Comparison of ENCODE assay signal across 9 mouse cellular contexts in genomic region chr9:87740667-87741066, GRCm38 (mm10). TPM values are rescaled to one million over a fixed set of nuclear protein-coding genes. Genes with fewer than 3 reads are reported as not detected.
DNase-seq lines count a peak whose midpoint lies in the region; ATAC-seq lines count a peak whose summit lies in the region.
"Had no signal": no experiment of that assay in that cellular context is flagged by ENCODE, and none has a peak within 500 bp of the region (broad histone marks: within the 10 kb centered on the region; RNA-seq: fewer than 3 reads in every experiment).

No protein-coding gene starts in this region.

- H3K4me3 ChIP-seq in forebrain, embryonic 11.5 days (ENCODE audit: low read depth, low read length), result peak overlapping the region; percentile 13; the same call in 1 of the 2 replicates
- no peak overlapping the region for H3K4me3 ChIP-seq in limb, embryonic 11.5 days (ENCODE audit: low read depth, low read length)
- peak overlapping the region; percentile 16; the same call in 1 of the 2 replicates for H3K4me3 ChIP-seq in midbrain, embryonic 14.5 days (replicated peaks; ENCODE audit: low read depth, low read length)

- H3K36me3 ChIP-seq in forebrain, embryonic 11.5 days (ENCODE audit: control insufficient read depth, insufficient read depth, low read length), result no peaks in the 10 kb centered on the region
- no peaks in the 10 kb centered on the region for H3K36me3 ChIP-seq in limb, embryonic 11.5 days (ENCODE audit: control insufficient read depth, insufficient read depth, low read length)
- H3K36me3 ChIP-seq in midbrain, embryonic 14.5 days (ENCODE audit: control insufficient read depth, insufficient read depth, low read length), result no peaks in the 10 kb centered on the region
- H3K36me3 ChIP-seq: G1E had no signal

- DNase-seq in heart, adult 11 months, result peak; percentile 95
- DNase-seq in heart, adult 8-10 months (ENCODE audit: low spot score), result no peak
- peak; percentile 11 for DNase-seq in adrenal gland, adult 8-10 months
- DNase-seq in forebrain, embryonic 11.5 days (ENCODE audit: low spot score), result peak; percentile 89
- peak; percentile 90 for DNase-seq in limb, embryonic 11.5 days (ENCODE audit: low spot score)
- DNase-seq in midbrain, embryonic 14.5 days, result peak; percentile 80
- no peak for DNase-seq in T-cell, adult 2 months (ENCODE audit: low spot score)

- under 1% methylated on average over 11 of the region's 11 CpGs for WGBS in forebrain, embryonic 11.5 days
- whole genome bisulfite sequencing in limb, embryonic 11.5 days, result 3% methylated on average over 11 of the region's 11 CpGs
- WGBS in midbrain, embryonic 14.5 days, result 2% methylated on average over 11 of the region's 11 CpGs

- H3K27ac ChIP-seq in forebrain, embryonic 11.5 days (ENCODE audit: low read depth, low read length), result no peak overlapping the region
- H3K27ac ChIP-seq in limb, embryonic 11.5 days (replicated peaks; ENCODE audit: low read depth, low read length), result no peak overlapping the region; the same call in 1 of the 2 replicates
- H3K27ac ChIP-seq in midbrain, embryonic 14.5 days (replicated peaks; ENCODE audit: low read depth, low read length), result no peak overlapping the region

- peaks cover 7% of the 10 kb centered on the region; the same call in 1 of the 2 replicates for H3K4me1 ChIP-seq in forebrain, embryonic 11.5 days (replicated peaks; ENCODE audit: control insufficient read depth, insufficient read depth, low read length)
- H3K4me1 ChIP-seq in limb, embryonic 11.5 days (ENCODE audit: control insufficient read depth, insufficient read depth, low read length), result peaks cover 12% of the 10 kb centered on the region; the same call in 1 of the 2 replicates
- no peaks in the 10 kb centered on the region for H3K4me1 ChIP-seq in midbrain, embryonic 14.5 days (ENCODE audit: control insufficient read depth, insufficient read depth, low read length)

- peaks cover 51% of the 10 kb centered on the region for H3K27me3 ChIP-seq in forebrain, embryonic 11.5 days (ENCODE audit: control insufficient read depth, insufficient read depth, low read length)
- H3K27me3 ChIP-seq in limb, embryonic 11.5 days (ENCODE audit: control insufficient read depth, insufficient read depth, low read length), result peaks cover 18% of the 10 kb centered on the region
- H3K27me3 ChIP-seq in midbrain, embryonic 14.5 days (ENCODE audit: control insufficient read depth, insufficient read depth, low read length), result peaks cover 65% of the 10 kb centered on the region

- no peaks in the 10 kb centered on the region for H3K9me3 ChIP-seq in forebrain, embryonic 11.5 days (ENCODE audit: control insufficient read depth, low read length)
- no peaks in the 10 kb centered on the region for H3K9me3 ChIP-seq in limb, embryonic 11.5 days (ENCODE audit: control insufficient read depth, low read length)
- no peaks in the 10 kb centered on the region for H3K9me3 ChIP-seq in midbrain, embryonic 14.5 days (ENCODE audit: control insufficient read depth, low read length)

- no peak overlapping the region for H3K9ac ChIP-seq in forebrain, embryonic 11.5 days (ENCODE audit: low read length)
- no peak overlapping the region for H3K9ac ChIP-seq in limb, embryonic 11.5 days (ENCODE audit: low read length)
- H3K9ac ChIP-seq in midbrain, embryonic 14.5 days (replicated peaks; ENCODE audit: low read length), result no peak overlapping the region

- peak overlapping the region; percentile 45; the same call in 1 of the 2 replicates for H3K4me2 ChIP-seq in forebrain, embryonic 11.5 days (ENCODE audit: low read depth, low read length, severe bottlenecking)
- H3K4me2 ChIP-seq in limb, embryonic 11.5 days (ENCODE audit: low read depth, severe bottlenecking), result peak overlapping the region; percentile 42
- peak overlapping the region; percentile 35; the same call in 1 of the 2 replicates for H3K4me2 ChIP-seq in midbrain, embryonic 14.5 days (ENCODE audit: low read length)

- peak; percentile 84 for ATAC-seq in forebrain, embryonic 11.5 days (replicated peaks; ENCODE audit: low FRiP score)
- ATAC-seq in hematopoietic stem cell, adult 5-6 weeks (replicated peaks in 1 of 2; ENCODE audit: insufficient read depth in 1 of 2, low FRiP score in 2 of 2, low TSS enrichment in 1 of 2, low read depth in 1 of 2, poor library complexity in 2 of 2, severe bottlenecking in 2 of 2), result peak; percentile 75 to 84
- peak; percentile 64 for ATAC-seq in limb, embryonic 11.5 days (ENCODE audit: insufficient number of reproducible peaks, low FRiP score, low TSS enrichment, low read depth)
- peak; percentile 67 for ATAC-seq in midbrain, embryonic 14.5 days (ENCODE audit: low FRiP score, low TSS enrichment)

RNA-seq across cellular contexts. Expression of gene Tbx18, which starts 9.6 kb away (rescaled TPM):
- 1 to 10 TPM; 3.7 to 5.0 (median 4.1) TPM for total RNA-seq in heart, adult 8-10 months (2022)
- total RNA-seq in adrenal gland, adult 8-10 months (2022), result 1 to 10 TPM in 3 of 4 experiments, under 1 TPM in 1; 0.90 to 2.0 (median 1.1) TPM
- 5.4 and 6.0 TPM in 2 replicates for polyA plus RNA-seq in forebrain, embryonic 11.5 days (2014; fragmentation: Nextera tagmentation; extraction: Ambion mirVana)
- total RNA-seq in hematopoietic stem cell, adult 5-6 weeks (2017), result not detected in 2 replicates
- 33.4 and 38.0 TPM in 2 replicates for polyA plus RNA-seq in limb, embryonic 11.5 days (2014; fragmentation: Nextera tagmentation; extraction: Ambion mirVana)
- polyA plus RNA-seq in midbrain, embryonic 14.5 days (2014; fragmentation: Nextera tagmentation; extraction: Ambion mirVana), result 0.08 and 3.2 TPM in 2 replicates
- total RNA-seq: G1E had no signal
- polyA plus RNA-seq: G1E had no signal

Comparison
In these comparisons a context has a peak if more than half of its experiments do, and no peak if none do; other contexts are left out.
1. DNase-seq: peak in heart, adult 11 months (single experiment), adrenal gland, adult 8-10 months (single experiment), forebrain, embryonic 11.5 days (single experiment), limb, embryonic 11.5 days (single experiment) and midbrain, embryonic 14.5 days (single experiment); none in heart, adult 8-10 months (single experiment) and T-cell, adult 2 months (single experiment).
2. Peak in every context shown above with its lines, with median percentiles within 50 percentile points of each other: ATAC-seq and H3K4me2 ChIP-seq.